Mouse (Mus musculus): Measurements from ENCODE around the gene Adck2. TPM values are rescaled to one million over a fixed set of nuclear protein-coding genes. Genes with fewer than 3 reads are reported as not detected.
A peak's percentile ranks its signal among the peaks of the same experiment; 100 is the strongest.

Adck2 gene
- polyA plus RNA-seq, 1 experiment from 2014 or later = 29.0 TPM

DNA sequence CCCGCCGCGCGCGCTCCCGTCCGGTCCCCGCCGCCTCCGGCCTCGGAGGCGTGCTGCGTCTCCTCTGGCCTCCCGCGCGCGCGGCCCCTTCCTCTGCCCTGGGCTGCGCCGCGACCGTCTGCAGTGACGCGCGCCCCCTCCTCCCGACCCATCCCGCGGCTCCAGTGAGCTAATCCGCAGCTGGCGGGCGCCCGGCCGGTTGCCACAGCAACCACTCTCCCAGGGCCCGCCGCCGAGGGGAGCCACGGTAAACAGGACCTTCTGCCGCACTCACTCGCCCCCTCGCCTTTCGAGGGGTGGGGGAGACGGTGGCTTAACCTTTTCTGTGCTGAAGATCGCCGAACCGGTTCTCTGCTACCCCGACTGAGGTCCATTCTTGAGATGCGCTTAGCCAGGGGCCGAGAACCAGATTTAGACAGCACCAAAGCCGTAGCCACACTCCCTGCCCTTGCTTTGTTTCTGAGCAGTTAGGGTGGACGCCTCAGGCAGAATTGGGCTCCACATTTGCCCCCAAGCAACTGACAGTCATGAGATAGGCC, 15.9 kb upstream of the Adck2 start, which contains the start of gene Dennd2a:
Gene Dennd2a, minus strand, starts transcription at position 145 of the 539 bp plus-strand sequence.
- DNase-seq (ENCODE audit: low spot score) = no peak

DNA sequence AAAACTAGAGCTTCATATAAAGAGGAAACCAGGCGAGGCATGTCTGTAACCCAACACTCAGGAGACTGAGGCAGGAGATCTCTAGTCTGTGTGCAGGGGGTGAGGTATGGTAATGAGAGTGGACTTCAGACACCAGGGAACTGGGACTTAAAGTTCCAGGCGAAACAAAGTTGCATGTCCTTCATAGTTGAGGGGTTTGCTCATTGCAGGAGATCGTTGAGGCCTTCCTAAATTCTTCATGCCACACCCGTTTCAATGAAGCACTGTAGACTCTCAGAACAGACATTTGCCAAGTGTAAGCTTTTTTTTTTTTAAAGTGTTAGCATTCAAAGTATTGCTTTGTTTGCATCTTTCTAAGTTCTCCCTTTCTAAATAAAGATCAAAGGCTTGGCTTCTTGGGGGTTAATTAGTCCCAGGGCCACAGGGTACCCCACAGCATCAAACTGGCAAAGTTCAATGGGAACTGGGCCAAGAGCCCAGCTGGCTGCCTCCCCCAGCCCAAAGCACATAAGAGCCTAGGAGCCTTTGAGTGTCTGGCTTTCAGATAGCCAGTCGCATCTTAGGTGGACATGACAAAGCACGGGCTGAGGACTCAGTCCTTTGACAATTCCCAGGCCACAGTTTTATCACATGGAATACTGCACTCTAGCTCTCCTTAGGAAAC, 14.3 kb upstream of the Adck2 start:
- DNase-seq (ENCODE audit: low spot score) = no peak

DNA sequence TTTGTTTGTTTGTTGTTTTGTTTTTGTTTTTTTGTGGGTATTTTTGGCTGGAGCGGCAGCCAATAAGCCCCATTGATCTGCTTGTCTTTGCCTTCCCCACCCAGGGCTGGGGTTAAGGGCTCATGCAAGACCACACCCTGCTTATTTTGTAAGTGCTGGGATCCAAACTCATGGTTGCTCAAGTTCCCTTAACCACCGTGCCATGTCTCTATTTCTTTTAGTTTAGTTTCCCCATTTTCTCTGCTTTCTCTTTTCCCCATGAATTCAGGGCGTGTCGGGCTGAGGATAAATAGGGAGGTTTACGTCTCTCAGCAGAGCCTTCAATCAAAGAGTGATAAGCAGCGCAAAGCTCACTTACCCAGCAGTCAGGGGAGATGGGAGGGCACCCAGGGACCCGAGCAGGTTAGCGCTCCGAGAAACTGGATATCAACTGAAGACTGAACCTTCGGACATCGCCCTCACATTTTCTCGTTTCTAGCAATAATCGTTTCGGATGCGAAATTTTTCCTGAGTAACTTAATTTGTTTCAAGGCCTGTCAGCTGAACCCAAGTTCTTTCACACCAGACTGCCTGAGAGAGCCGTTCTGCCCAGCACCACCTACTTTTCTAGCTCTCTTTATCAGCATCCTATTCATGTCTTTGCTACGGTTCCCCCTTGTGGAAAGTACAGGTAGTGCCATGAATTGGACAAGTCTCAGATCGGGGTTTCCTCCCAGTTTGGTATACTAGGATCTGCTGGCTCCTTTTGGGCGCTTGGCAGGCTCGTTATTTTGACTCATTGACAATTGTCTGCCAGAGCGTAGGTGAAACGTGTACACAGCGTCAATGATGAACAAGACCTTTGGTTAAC, 11.3 kb upstream of the Adck2 start:
- peak; percentile 84 for DNase-seq (ENCODE audit: low spot score)

DNA sequence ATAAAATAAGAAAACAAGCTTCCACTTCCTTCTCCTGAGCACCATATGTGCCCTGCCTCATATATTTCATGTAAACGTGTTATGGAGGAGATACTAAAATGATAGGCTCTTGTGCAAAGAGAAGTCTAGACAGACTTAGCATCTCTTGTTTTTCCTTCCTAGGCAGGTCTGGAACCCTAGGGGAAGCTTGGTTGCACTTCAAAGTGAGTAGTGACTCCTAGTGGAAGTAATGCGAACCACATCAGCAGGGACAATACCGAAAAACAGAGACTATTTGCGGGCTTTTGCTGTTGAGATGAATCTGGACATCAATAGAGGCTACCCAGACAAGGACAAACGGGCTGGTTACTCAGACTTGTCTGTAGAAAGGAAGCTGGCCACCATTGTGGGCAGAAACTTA, 6.1 kb upstream of the Adck2 start:
- DNase-seq (ENCODE audit: low spot score) = peak; percentile 43

DNA sequence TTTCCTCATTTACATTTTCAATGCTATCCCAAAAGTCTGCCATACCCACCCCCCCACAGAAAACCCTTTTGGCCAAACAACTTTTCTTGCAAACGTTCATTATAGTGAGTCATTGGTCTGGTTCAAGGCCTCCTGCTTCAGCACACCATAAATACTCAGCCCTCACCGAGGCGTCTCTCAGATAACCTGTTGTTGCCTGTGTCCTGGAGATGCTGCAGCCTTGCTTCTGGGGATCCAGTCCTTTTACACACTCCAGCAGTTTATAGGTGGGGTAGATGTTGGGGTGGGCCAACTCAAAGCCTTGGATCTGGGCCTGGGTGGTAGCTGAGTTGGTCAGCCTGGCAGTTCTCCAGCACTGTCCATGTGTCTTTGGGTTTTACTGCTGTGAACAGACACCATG, 3.2 kb upstream of the Adck2 start:
- DNase-seq (ENCODE audit: low spot score) = no peak

DNA sequence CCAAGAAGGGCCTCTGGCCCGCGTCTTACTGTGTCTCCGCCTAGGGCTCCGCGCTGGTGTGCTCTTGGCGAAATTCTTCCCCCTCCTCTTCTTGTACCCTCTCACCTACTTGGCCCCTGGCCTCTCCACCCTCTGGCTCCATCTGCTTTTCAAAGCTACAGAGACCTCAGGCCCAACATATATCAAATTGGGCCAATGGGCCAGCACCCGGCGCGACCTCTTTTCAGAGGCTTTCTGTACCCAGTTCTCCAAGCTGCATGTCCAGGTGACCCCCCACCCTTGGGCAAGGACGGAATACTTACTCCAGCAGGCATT, 839 bp downstream of the Adck2 start:
- no peak for DNase-seq (ENCODE audit: low spot score)

DNA sequence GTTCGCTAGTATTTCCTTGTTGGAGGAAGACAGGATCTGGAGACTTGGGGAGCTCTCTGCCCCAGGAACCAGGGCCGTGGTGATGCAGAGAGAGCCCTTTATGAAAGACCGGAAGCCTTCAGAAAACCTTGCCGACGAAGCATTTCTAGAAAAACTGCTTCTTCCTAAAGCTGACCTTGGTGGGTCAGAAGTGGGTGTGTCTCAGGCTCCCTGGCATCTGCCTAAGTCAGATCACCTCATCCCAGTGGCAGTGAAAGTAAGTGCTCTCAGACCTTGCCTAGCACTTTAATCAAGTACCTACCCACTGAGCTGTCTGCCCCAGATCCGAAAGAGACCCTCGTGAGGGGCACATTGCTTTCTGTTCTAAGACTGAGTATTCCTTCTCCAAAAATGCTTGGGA, 1.3 kb downstream of the Adck2 start:
- DNase-seq (ENCODE audit: low spot score) = no peak

DNA sequence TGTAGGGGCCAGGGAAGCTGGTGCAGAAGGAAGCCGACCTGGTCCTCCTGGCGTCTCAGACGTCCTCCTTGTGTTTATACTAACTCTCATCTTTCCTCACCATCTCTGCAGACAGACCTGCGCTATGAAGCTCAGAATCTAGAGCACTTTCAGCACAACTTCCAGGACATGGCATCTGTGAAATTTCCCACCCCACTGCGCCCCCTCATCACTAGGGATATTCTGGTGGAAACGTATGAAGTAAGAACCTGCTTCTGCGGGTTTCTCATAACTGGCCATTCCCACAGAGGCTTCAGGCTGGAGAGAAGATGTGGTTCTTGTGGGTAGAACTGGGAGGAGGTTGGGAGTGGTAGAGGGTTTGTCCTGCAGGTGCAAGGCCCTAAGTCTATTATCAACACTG, 5.9 kb downstream of the Adck2 start:
- no peak for DNase-seq (ENCODE audit: low spot score)

DNA sequence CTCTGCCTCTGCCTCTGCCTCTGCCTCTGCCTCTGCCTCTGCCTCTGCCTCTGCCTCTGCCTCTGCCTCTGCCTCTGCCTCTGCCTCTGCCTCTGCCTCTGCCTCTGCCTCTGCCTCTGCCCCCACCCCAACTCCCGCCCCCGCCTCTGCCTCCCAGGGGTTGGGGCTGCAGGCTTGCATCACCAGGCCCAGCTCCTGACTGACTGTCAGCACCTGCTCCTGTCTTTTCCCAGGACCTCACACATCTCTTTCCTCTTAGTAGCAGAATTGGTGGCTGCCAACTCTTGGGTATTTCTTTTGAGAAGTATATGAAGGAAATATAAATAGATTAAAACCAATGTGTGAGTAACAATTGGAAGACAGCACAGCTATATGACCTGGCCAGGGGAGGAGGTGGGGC, 6.9 kb downstream of the Adck2 start:
- DNase-seq (ENCODE audit: low spot score) = no peak

DNA sequence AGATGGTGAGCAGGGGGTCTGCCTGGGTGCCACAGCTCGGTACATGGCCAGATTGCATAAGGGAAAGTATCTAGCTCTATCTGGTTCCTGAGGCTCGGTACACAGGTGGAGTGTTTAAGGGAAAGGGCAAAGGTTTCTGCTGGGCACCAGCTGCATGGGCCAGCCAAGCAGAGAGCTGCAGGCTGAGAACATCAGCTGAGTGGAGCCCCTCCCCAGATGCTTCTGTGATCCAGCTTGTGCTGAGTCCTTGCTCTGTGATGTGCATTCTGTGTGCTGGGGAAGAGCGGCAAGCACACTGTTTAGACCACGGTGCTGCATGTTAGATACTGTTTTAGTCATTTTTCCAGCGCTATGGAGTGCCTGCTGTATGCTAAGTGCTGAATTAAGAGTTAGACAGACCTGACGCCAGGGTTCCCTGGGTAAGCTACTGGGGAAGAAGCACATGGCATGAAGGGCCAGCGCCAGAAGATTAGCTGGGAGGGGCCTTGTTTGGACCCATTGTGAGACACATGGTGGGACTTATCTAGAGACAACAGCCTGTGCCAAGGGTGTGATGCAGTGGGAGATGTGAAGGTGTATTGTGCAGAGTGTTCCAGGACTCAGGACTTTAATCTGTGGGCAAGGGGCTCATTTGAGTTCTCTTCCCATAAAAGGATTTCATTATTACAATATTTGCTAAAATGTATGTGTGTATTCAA, 7.6 kb downstream of the Adck2 start:
- no peak for DNase-seq (ENCODE audit: low spot score)

DNA sequence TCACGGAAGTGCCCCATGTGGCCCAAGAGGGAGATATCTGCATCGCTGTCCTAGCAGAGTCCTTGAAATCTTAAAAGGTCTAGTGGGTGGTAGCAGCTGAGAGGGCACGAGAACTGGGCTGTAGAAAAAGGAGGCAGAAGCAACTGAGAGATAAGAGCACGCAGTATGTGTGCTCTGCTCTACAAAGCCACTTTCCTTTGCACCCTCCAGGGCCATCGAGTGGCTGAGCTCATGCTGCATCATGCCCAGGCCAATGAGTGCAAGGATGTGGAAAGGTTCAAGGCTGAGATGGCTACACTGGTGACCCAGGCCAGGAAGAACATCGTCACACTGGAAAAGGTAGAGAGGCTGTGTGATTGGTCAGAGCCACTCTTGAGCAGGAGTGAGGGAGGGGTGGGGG, 11.8 kb downstream of the Adck2 start, which contains the start of gene Gm42420:
Gene Gm42420, plus strand, starts transcription at position 237 of the 400 bp plus-strand sequence.
- DNase-seq (ENCODE audit: low spot score) = no peak

DNA sequence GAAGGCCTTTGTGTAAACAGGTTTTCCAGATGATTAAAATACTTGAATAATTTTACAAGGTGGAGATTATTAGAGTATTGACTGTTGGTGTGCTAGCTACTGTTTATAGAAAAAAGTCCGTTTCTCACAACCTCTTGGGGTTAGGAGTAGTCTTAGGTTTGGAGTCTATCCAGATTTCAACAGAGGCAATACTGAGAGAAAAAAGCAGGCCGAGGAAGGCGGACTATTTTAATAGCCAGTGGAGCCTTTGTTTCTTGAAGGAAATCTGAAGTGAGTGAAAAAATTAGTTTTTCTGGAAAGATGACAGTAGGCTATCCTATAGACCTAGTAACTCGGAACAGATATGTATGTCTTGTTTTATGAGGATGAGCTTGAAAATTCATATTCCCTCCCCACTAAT, 17.8 kb downstream of the Adck2 start:
- no peak for DNase-seq (ENCODE audit: low spot score)

DNA sequence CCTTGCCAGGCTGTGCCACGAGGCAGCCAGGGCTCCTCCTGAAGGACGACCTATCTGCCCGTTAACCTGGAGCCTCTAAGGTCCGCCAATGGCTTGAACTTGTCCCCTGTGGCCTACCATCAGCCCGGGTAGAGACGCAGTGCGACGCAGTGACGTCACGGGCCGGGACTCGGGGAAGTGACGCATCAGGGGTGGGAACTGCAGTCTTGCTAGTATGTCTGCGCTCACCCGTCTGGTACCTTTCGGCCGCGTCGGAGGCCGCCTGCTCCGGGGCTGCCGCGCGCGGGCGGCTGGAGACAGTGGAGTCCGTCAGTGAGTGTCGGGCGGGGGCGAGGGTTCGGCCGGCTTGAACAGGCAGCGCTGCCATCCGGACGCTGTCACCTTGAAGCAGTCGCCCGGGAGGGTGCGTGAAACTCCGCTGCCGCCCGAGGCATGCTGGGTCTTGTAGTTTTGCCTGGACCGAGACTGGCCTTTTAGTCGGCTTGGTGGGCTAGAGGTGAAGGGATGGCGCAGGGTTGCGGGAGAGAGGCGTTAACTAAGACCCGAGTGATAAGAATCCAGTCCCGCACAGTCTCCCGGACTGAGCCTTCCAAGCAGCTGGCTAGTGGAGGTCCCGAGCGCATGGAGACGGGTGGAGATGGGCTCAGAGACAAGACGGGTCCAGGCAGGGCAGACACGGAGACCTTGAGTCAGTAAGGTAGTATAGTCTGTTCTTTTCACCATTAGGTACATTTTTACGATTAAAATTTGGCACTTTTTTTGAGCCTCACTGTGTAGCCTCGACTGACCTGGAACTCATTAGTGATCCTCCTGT, 18.9 kb downstream of the Adck2 start, which contains the start of gene Ndufb2:
Gene Ndufb2, plus strand, starts transcription at position 174 of the 814 bp plus-strand sequence.
- peak; percentile 93 for DNase-seq (ENCODE audit: low spot score)

DNA sequence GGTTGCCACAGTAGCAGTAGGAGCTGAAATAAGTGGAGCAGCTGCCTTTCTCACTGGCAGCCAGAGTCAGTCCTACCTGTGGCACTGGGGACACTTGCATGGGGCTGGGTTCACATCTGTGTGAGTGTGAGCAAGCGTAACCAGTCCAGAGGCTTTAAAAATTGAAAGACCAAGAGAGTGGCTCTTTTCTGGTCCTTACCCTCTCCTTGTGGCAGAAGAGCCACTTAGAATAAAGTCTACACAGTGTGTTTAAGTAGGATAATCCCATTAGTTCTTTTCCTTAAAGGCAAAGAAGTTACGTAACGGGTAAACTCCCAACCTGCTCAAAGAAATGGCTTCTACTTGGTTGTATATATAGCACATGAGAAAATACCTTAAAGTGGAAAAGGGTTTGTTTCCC, 27.2 kb downstream of the Adck2 start:
- DNase-seq (ENCODE audit: low spot score) = no peak

DNA sequence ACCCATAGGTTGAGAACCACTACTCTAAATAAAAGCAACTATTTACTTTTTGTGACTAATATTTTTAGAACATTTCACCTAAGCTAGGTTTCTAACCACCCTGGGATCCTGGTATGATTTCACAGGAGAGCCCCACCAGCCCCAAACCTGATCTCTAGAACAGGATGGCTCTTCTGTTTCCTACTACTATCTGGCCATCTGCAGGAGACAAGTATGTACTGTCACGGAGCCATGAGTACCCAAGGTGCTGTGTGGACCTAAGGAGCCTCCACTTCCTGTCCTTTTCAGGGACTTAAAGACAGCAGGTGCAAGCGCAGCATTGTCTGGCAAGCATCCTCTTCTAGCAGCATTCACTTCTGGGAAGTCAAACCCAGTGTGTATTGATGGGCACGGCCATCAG, 28.2 kb downstream of the Adck2 start:
- DNase-seq (ENCODE audit: low spot score) = peak; percentile 10

DNA sequence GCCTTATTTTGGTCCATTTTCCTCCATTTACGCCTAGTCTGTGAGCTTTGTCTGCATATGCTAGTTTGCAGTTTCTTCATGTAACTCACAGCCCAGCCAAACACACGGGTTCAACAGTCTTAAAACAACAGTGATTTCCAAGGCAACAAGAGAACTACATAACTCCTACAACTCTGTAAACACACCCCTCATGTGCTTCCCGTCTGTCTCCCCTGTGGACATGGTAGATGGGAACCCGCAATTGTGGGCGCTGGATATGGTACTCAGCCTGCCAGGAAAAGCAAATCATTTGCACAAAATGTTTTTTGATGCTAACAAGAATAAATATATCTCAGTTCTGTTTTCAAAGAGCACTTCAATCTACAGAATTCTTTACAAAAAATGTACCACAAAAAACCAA, 30.9 kb downstream of the Adck2 start:
- DNase-seq (ENCODE audit: low spot score) = no peak

DNA sequence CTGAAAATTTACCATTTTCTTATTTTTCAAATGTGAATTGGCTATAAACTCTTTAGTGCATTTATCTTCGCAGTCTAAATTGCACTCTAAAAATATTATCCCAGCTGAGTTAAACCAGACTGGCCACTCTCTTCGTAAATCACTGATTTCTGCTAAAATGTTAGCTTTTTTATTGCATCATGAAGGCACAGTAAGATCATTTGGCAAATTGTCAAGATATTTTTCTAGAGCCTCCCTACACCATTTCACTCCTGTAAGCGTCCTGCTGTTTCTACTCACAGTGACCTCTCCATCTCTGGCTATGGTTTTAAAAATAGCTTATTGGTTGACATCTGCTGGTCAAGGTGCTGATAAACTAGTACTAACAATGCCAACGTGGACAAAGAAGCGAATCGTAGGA, 32.4 kb downstream of the Adck2 start:
- DNase-seq (ENCODE audit: low spot score) = no peak

DNA sequence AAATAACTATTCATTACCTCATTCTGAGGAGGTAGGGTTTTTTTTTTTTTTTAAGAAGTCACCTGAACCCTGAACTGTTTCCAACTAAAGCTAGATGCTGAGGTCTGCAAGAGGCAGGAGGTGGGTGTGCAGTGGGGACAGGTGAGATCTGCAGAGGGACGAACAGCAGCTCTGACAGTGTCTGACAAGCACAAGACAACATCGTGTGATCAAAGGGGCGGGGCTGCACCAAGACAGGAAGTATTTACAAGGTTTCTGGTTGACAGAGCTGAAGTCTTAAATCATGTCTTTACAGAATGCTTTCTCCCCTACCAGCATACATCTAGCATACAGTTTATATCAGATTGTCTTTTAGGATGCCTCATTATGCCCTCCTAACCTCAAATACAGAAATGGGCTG, 33.2 kb downstream of the Adck2 start:
- DNase-seq (ENCODE audit: low spot score) = peak; percentile 28

DNA sequence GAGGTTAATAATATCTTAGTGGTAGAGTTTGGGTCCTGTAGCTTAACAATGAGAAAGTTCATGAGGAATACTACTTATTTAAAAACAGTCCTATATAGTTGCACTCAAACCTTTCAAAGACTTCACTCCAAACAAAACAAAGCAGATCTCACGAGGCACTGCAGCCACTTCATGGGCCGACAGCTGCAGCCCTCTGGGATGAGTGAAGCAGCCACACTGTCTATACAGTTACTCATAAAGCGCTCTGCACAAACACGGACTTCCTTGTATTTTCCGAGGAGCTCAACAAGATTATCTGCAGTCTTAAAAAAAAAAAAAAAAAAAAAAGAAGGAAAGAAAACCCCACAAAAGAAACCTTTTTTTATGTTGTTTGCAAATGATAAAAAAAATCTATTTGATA, 33.7 kb downstream of the Adck2 start:
- DNase-seq (ENCODE audit: low spot score) = no peak

DNA sequence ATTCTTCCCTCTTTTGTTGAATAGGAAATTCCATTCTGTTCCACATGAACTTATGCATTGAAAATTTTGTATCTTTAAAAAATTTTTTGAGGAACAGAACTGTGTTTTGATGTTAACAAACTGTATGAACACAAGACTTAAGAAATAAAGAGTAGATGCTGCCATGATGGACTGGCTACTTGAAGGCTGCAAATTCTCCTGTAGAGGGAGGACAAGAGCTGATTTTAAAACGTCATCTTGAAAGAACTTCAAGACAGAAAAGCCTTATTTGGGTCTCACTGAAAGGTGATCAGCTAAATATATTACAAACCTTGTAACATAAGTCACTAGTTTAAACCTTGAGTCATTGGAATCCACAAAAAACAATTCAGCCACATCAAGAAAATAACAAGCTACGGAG, 36.5 kb downstream of the Adck2 start:
- no peak for DNase-seq (ENCODE audit: low spot score)

DNA sequence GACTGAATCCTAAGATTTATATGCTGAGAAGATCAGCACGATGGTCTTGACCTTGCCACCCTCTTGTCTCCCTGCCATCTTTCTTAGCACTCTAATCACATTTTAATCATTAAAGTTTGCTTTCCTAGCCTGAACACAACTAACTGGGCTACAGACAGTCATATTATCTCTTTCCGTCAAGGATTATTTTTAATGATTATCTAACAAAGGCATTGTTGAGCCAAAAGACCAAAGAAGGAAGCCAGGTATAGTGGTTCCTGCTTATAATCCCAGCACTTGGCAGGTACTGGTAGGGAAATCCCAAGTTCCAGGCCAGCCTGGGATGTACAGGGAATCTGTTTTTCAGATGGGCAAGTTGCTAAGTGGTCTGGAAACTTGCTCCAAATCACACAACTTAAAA, 37.6 kb downstream of the Adck2 start:
- DNase-seq (ENCODE audit: low spot score) = no peak

Data from thymus, postnatal 0 days (tissue).